Mouse (Mus musculus) kidney, embryonic 16.5 days (tissue): Measurements from ENCODE around the gene Tnnc2. TPM values are rescaled to one million over a fixed set of nuclear protein-coding genes. Genes with fewer than 3 reads are reported as not detected.
A peak's percentile ranks its signal among the peaks of the same experiment; 100 is the strongest.

ENCODE experiments used
- ATAC-seq: fragments of 200-750 bp; cut with Nextera tagmentation; 2 replicates; pipeline ENCODE4 v1.8.0; 2017; ENCODE audit warnings: moderate TSS enrichment; ENCODE audit not compliant: low FRiP score, low TSS enrichment
- H3K27ac ChIP-seq: fragments of 300-500 bp; sonication (generic); 2 replicates; pipeline ENCODE4 v1.5.1; 2014; ENCODE audit warnings: low read length
- H3K27me3 ChIP-seq: fragments of 300-500 bp; sonication (generic); 2 replicates; pipeline ENCODE4 v1.6.1; 2014; ENCODE audit warnings: low read length, control low read depth, mixed read lengths; ENCODE audit not compliant: insufficient read depth
- H3K36me3 ChIP-seq: fragments of 300-500 bp; sonication (generic); 2 replicates; pipeline ENCODE4 v1.6.1; 2014; ENCODE audit warnings: low read length, control low read depth, mixed read lengths; ENCODE audit not compliant: insufficient read depth
- H3K4me1 ChIP-seq: fragments of 300-500 bp; sonication (generic); 2 replicates; pipeline ENCODE4 v1.6.1; 2014; ENCODE audit warnings: low read length, control low read depth, mixed read lengths; ENCODE audit not compliant: insufficient read depth
- H3K4me2 ChIP-seq: fragments of 300-500 bp; sonication (generic); replicated peaks from 2 replicates; pipeline ENCODE4 v1.6.1; 2014; ENCODE audit warnings: low read depth, low read length
- H3K4me3 ChIP-seq: fragments of 300-500 bp; sonication (generic); 2 replicates; pipeline ENCODE4 v1.5.1; 2014; ENCODE audit warnings: mild to moderate bottlenecking, low read length
- H3K9ac ChIP-seq: fragments of 300-500 bp; sonication (generic); replicated peaks from 2 replicates; pipeline ENCODE4 v1.6.1; 2014; ENCODE audit warnings: low read length
- H3K9me3 ChIP-seq: fragments of 300-500 bp; sonication (generic); 2 replicates; pipeline ENCODE4 v1.6.1; 2016; ENCODE audit warnings: low read length, control low read depth
- WGBS: fragments of 180-500 bp; shearing (Covaris S2); extraction: QIAGEN DNeasy Blood & Tissue Kit; methylation state at CpG from one replicate; pipeline ENCODE4 v1.1.7; 2014; 5-methylcytosine and 5-hydroxymethylcytosine counted together
- polyA plus RNA-seq: library from polyadenylated mRNA; unstranded; fragments of >200 nt; fragmentation: Nextera tagmentation; extraction: Ambion mirVana; gene quantifications from 2 replicates; pipeline ENCODE4 v1.2.1, GENCODE M21; 2015

Tnnc2 gene
- 21.0 and 22.3 TPM in 2 replicates for polyA plus RNA-seq

DNA sequence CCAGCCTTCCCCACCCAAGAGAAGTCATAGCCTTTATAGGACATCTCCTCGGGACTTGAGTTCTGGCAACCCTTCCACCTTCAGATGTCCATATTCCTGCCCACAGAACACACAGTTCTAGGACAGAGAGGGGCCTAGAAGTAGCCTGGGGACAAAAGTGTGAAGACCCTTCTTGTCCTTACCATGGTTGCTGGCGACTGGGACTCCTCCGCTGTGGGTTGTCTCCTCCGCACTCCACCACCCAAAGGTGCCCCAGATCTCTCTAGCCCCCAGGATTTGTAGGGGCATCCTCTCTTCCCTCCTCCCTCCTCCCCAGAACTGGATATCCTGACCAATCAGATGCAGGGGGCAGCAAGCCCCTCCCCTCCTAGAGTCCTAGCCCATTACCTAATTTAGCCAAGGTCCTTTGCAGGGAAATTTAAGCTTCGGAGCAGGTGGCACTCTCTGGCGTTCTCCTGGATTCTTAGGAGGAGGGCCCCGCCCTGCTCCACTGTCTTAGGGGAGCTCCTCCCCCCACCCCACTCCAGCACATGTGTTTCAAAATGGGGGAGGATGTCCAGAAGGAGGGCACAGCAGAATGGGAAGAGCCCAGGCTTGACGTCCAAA, at the start of gene Tnnc2:
Gene Tnnc2, minus strand, starts transcription at position 487 of the 606 bp plus-strand sequence.
- ATAC-seq, result no peak
- H3K27me3 ChIP-seq, result no peaks in the 10 kb centered on the region
- H3K4me2 ChIP-seq, result no peak within 1 kb of the TSS
- H3K36me3 ChIP-seq, result no peaks in the 10 kb centered on the region
- H3K9me3 ChIP-seq, result no peaks in the 10 kb centered on the region
- H3K27ac ChIP-seq, result no peak within 1 kb of the TSS
- H3K4me1 ChIP-seq, result peaks cover 4% of the 10 kb centered on the region
- no peak within 1 kb of the TSS for H3K9ac ChIP-seq
- H3K4me3 ChIP-seq, result no peak within 1 kb of the TSS
- 59% methylated on average over 8 of the region's 8 CpGs for WGBS

DNA sequence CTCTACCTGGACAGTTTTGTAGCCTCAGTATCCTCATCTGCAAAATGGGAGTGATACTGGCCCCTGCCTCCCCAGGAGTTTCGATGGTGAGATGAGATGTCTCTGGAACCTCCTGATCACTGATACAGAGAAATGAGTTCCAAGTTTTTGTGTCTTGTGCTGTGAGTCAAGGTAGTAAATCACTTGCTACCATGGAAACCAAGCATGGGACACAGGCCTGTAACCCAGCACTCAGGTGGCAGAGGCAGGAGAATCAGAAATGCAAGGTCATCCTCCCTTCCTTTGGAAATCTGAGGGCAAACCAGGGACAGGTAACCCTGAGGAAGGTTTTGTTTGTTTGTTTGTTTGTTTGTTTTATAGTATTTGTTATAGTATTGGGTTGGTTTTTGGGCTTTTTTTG, 49.3 kb upstream of the Tnnc2 start:
- Histone ChIP-seq H3K27me3 (no peaks in the 10 kb centered on the region), H3K36me3 (peaks cover 27% of the 10 kb centered on the region), H3K4me2 (no peak overlapping the region), H3K9ac (no peak overlapping the region), H3K4me3 (no peak overlapping the region), H3K9me3 (no peaks in the 10 kb centered on the region), H3K27ac (no peak overlapping the region), H3K4me1 (peaks cover 2% of the 10 kb centered on the region)
- 96% methylated on average over 1 of the region's 1 CpGs for WGBS
- no peak for ATAC-seq

DNA sequence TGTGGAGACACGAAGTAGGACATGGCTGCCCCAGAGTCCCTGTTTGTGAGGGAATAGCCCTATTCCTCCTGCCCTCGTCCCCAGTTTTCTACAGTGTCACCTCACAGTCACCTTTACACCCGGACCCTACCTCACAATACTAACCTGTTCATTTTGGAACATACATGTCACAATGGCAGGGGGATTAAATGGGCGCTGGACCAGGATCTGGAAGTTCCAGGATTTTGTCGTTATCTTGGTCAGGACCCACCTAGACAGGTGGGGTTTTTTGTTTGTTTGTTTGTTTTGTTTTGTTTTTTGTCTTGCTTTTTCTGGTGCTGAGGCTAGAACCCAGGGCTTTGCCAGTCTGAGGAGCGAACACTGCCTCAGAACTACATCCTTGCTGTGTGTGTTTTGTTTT, 48.7 kb upstream of the Tnnc2 start, which contains the start of gene Spata25:
Gene Spata25, minus strand, starts transcription at position 101 of the 400 bp plus-strand sequence.
- no peak within 1 kb of the TSS for H3K4me3 ChIP-seq
- no peak within 1 kb of the TSS for H3K4me2 ChIP-seq
- no peak for ATAC-seq
- H3K4me1 ChIP-seq, result peaks cover 7% of the 10 kb centered on the region
- no peaks in the 10 kb centered on the region for H3K27me3 ChIP-seq
- H3K9ac ChIP-seq, result no peak within 1 kb of the TSS
- H3K9me3 ChIP-seq, result no peaks in the 10 kb centered on the region
- no peak within 1 kb of the TSS for H3K27ac ChIP-seq
- 81% methylated on average over 6 of the region's 6 CpGs for WGBS
- H3K36me3 ChIP-seq, result peaks cover 27% of the 10 kb centered on the region

DNA sequence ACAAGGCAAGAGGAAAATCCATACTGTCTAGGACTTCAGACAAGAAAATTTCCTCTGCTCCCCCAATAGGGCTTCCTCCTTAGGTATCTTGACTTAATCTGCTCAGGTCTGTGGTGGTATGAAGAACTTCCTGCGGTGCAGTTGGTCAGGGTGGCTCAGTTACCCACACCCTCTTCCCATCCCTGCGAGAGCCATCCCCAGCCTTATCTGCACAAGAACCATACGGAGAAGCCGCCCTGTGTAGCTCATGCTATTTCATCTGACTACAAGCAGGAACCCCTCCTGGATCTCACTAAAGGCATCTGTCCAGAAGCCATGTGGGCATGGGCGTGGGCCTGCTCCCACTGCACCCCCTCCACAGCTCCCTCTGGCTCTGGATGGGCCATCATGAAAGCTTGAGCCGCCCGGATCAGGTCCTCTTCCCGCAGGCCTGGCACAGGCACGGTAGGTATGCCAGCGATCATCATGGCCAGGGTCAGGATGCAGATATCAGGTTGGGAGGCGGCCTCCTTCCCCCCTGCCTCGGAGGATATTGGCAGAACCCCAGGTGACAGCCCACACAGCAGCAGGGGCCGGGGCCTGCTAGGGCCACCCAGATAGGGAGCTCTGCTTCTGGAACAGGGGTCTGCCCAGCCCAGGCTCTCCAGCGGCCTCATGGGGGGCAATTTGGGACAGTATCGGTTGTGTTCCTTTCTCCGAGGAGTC, 47.5 kb upstream of the Tnnc2 start:
- Histone ChIP-seq H3K9ac (no peak overlapping the region), H3K9me3 (no peaks in the 10 kb centered on the region), H3K4me1 (peaks cover 12% of the 10 kb centered on the region), H3K27ac (no peak overlapping the region), H3K27me3 (no peaks in the 10 kb centered on the region), H3K4me3 (no peak overlapping the region), H3K4me2 (no peak overlapping the region), H3K36me3 (peaks cover 27% of the 10 kb centered on the region)
- ATAC-seq, result no peak
- WGBS, result 88% methylated on average over 16 of the region's 16 CpGs

DNA sequence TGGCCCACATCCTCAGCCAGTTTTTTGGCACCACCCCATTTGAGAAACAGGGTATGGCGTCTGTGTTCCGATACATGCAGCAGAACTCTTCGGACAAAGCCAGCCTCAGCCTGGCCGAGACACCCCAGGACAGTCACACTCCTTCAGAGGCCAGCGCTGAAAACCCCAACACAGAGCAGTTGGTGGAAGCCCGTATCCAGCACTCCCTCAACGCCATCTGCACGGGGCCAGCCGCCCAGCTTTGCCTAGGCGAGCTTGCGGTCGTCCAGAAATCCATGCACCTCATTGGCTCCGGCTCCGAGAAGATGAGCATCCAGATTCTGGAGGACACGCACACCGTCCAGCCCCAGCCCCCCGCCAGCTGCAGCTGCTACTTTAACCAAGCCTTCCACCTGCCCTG, 45.8 kb upstream of the Tnnc2 start:
- Histone ChIP-seq H3K27me3 (no peaks in the 10 kb centered on the region), H3K9me3 (no peaks in the 10 kb centered on the region), H3K4me2 (no peak overlapping the region), H3K4me1 (peaks cover 14% of the 10 kb centered on the region), H3K4me3 (no peak overlapping the region), H3K36me3 (peaks cover 27% of the 10 kb centered on the region), H3K9ac (no peak overlapping the region), H3K27ac (no peak overlapping the region)
- ATAC-seq, result no peak
- 94% methylated on average over 17 of the region's 17 CpGs for WGBS

DNA sequence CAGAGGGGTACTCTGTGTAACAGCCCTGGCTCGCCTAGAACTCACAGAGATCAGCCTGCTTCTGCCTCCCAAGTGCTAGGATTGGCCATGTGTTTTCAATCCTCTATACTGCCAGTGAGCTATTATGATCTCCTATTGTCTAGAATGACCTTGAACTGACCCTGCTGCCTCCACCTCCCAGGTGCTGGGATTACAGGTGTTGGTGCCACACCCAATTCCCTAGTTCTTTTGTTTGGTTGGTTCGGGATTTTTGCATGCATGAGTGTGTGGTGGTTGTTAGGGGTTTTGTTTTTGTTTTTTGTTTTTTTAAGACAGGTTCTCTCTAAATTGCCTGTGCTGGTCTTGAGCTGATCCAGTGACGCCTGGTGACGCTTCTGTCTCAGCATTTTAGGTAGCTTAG, 44.2 kb upstream of the Tnnc2 start:
- no peak overlapping the region for H3K4me3 ChIP-seq

DNA sequence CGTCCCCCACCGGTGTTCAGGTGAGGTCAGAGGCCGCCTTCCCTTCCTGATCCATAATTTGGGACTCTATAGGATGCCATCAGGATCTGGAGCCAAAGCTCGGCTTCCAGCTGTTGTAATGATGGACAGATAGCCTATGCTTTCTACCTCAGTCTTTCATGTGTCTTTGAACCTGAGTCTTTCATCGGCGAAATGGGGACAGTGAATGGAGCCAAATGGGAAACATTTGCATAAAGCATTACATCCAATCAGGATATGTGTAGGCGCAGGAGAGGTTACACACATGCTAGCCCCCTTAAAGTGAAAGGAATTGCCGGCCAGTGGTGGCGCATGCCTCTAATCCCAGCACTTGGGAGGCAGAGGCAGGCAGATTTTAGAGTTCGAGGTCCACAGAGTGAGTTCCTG, 43.4 kb upstream of the Tnnc2 start:
- H3K4me1 ChIP-seq, result peaks cover 14% of the 10 kb centered on the region
- ATAC-seq, result peak; percentile 78
- peak overlapping the region; percentile 78 for H3K9ac ChIP-seq
- peak overlapping the region; percentile 89 for H3K4me3 ChIP-seq
- H3K9me3 ChIP-seq, result no peaks in the 10 kb centered on the region
- peaks cover 27% of the 10 kb centered on the region for H3K36me3 ChIP-seq
- 2% methylated on average over 10 of the region's 10 CpGs for WGBS
- H3K4me2 ChIP-seq, result peak overlapping the region; percentile 54
- no peaks in the 10 kb centered on the region for H3K27me3 ChIP-seq
- peak overlapping the region; percentile 86 for H3K27ac ChIP-seq

More for the DNA sequence above, 44.2 kb upstream of the Tnnc2 start:
- peaks cover 27% of the 10 kb centered on the region for H3K36me3 ChIP-seq
- no peaks in the 10 kb centered on the region for H3K9me3 ChIP-seq
- WGBS, result 90% methylated on average over 4 of the region's 4 CpGs
- H3K27ac ChIP-seq, result no peak overlapping the region
- no peaks in the 10 kb centered on the region for H3K27me3 ChIP-seq
- no peak for ATAC-seq
- peaks cover 14% of the 10 kb centered on the region for H3K4me1 ChIP-seq
- 0 out of 2 replicates have a peak overlapping the region, but pooled peaks have one; percentile 54 for H3K4me2 ChIP-seq
- no peak overlapping the region for H3K9ac ChIP-seq

DNA sequence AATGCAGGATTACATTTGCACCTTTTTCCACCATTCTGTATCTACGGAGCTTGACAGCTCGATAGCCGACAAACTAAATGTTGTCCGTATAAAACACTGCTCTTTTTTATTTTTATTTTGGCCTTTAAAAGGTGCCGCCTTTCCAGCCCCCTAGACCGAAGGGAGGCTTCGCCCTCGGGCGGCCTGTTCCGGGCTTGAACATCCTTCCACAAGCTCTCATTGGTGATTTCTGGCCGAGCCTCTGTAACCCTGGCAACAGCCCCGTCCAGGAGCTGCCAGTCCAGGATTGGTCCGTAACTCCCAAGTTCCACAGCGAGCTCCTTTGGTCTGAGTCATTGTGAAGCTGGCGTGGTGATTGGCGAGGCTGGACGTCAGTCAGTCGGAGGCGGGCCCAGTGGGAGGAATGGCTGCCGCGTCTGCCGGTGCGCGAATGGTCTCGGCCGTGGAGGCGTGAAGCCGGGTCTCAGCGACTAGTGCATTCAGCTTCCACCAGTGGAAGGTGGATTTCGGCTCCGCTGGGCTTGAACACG, 42.9 kb upstream of the Tnnc2 start, which contains the start of gene Zswim1:
Gene Zswim1, plus strand, starts transcription at position 51 of the 530 bp plus-strand sequence.
- Histone ChIP-seq H3K9me3 (no peaks in the 10 kb centered on the region), H3K36me3 (peaks cover 26% of the 10 kb centered on the region), H3K4me1 (peaks cover 14% of the 10 kb centered on the region), H3K27me3 (no peaks in the 10 kb centered on the region), H3K4me3 (peak within 1 kb of the TSS; percentile 89), H3K4me2 (peak within 1 kb of the TSS; percentile 59), H3K27ac (peak within 1 kb of the TSS; percentile 86), H3K9ac (peak within 1 kb of the TSS; percentile 78)
- peak; percentile 99 for ATAC-seq
- 2% methylated on average over 32 of the region's 32 CpGs for WGBS

DNA sequence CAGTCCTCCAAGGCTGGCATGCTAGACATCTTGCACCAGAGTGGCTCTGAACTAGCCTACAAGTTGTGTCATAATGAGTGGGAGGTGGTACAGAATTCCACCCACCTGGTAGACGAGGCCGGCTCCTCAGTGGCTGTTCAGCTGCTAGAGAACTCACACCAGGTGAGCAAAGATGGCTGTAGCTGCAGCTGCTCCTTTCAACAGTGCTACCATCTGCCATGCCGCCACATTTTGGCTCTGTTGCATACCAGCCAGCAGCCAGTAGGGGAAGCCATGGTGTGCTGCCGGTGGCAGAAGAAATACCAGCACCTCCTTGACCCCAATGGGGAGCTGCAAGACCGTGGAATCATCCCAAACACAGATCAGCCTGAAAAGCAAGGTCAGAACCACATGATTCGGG, 41.3 kb upstream of the Tnnc2 start:
- Histone ChIP-seq H3K27ac (no peak overlapping the region), H3K4me2 (no peak overlapping the region), H3K27me3 (no peaks in the 10 kb centered on the region), H3K4me1 (peaks cover 23% of the 10 kb centered on the region), H3K36me3 (peaks cover 14% of the 10 kb centered on the region), H3K9ac (no peak overlapping the region), H3K9me3 (no peaks in the 10 kb centered on the region), H3K4me3 (no peak overlapping the region)
- no peak for ATAC-seq
- 91% methylated on average over 6 of the region's 6 CpGs for WGBS

DNA sequence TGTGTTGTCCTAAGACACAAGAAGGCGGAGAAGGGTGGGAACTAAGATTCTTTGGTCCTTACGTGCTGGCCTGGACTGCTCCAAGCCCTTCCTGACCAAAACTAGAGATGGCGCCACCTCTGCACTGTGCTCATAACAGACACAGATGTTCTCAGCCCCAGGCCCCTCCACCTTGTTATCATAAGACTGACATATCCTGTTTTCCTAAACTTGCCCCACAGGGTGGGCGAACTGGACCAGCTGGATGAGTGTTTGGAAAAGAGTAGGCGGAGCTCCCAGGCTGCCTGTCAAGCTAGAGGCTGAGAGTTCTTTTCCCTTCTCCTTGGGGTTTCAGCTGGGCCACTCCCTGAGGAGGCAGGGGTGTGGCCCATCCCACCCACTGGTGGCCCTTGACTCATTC, 37.9 kb upstream of the Tnnc2 start:
- no peak for ATAC-seq
- no peaks in the 10 kb centered on the region; the same call in 1 of the 2 replicates for H3K36me3 ChIP-seq
- no peak overlapping the region for H3K4me3 ChIP-seq
- no peaks in the 10 kb centered on the region for H3K27me3 ChIP-seq
- no peak overlapping the region for H3K9ac ChIP-seq
- 61% methylated on average over 5 of the region's 5 CpGs for WGBS
- no peak overlapping the region for H3K4me2 ChIP-seq
- H3K4me1 ChIP-seq, result peaks cover 15% of the 10 kb centered on the region
- no peaks in the 10 kb centered on the region for H3K9me3 ChIP-seq
- no peak overlapping the region for H3K27ac ChIP-seq
